Mouse (Mus musculus): Measurements from ENCODE around the gene Pik3cb.

Gene Pik3cb

GRCm38 (mm10) chr9:99081718-99082117, 58.7 kb downstream of the Pik3cb start:
- ATAC-seq (ENCODE audit: low TSS enrichment) = no peak

- ATAC-seq (ENCODE audit: low TSS enrichment) = no peak
Measured at GRCm38 (mm10) chr9:99081308-99081707, 59.1 kb downstream of the Pik3cb start.

- no peak for ATAC-seq (ENCODE audit: low TSS enrichment)
Measured at GRCm38 (mm10) chr9:99080657-99081056, 59.8 kb downstream of the Pik3cb start.

GRCm38 (mm10) chr9:99074462-99074861, 66.0 kb downstream of the Pik3cb start:
- no peak for ATAC-seq (ENCODE audit: low TSS enrichment)

- ATAC-seq (ENCODE audit: low TSS enrichment) = no peak
Measured at GRCm38 (mm10) chr9:99072538-99072937, 67.9 kb downstream of the Pik3cb start.

GRCm38 (mm10) chr9:99065311-99065710, 75.1 kb downstream of the Pik3cb start:
- ATAC-seq (ENCODE audit: low TSS enrichment) = peak; percentile 67

GRCm38 (mm10) chr9:99064216-99064615, 76.2 kb downstream of the Pik3cb start:
- ATAC-seq (ENCODE audit: low TSS enrichment) = peak; percentile 70; the same call in 1 of the 2 replicates

GRCm38 (mm10) chr9:99062544-99062943, 77.9 kb downstream of the Pik3cb start:
- ATAC-seq (ENCODE audit: low TSS enrichment) = peak; percentile 82

GRCm38 (mm10) chr9:99057751-99058150, 82.7 kb downstream of the Pik3cb start:
- ATAC-seq (ENCODE audit: low TSS enrichment) = no peak

GRCm38 (mm10) chr9:99049760-99050159, 90.7 kb downstream of the Pik3cb start:
- ATAC-seq (ENCODE audit: low TSS enrichment) = no peak

- no peak for ATAC-seq (ENCODE audit: low TSS enrichment)
Measured at GRCm38 (mm10) chr9:99048724-99049250, 91.6 kb downstream of the Pik3cb start.

GRCm38 (mm10) chr9:99044761-99045160, 95.7 kb downstream of the Pik3cb start:
- peak; percentile 79 for ATAC-seq (ENCODE audit: low TSS enrichment)

- no peak for ATAC-seq (ENCODE audit: low TSS enrichment)
Measured at GRCm38 (mm10) chr9:99042641-99043040, 97.8 kb downstream of the Pik3cb start.

- ATAC-seq (ENCODE audit: low TSS enrichment) = no peak
Measured at GRCm38 (mm10) chr9:99041994-99042393, 98.4 kb downstream of the Pik3cb start.

GRCm38 (mm10) chr9:99035575-99035974, 104.8 kb downstream of the Pik3cb start, which contains the start of gene Gm1123:
Gene Gm1123 (minus strand): TSS chr9:99035715.
- no peak for ATAC-seq (ENCODE audit: low TSS enrichment)

- no peak for ATAC-seq (ENCODE audit: low TSS enrichment)
Measured at GRCm38 (mm10) chr9:99034111-99034510, 106.3 kb downstream of the Pik3cb start.

- no peak for ATAC-seq (ENCODE audit: low TSS enrichment)
Measured at GRCm38 (mm10) chr9:99032031-99032430, 108.4 kb downstream of the Pik3cb start.

- ATAC-seq (ENCODE audit: low TSS enrichment) = no peak
Measured at GRCm38 (mm10) chr9:99021751-99022150, 118.7 kb downstream of the Pik3cb start.

- ATAC-seq (ENCODE audit: low TSS enrichment) = no peak
Measured at GRCm38 (mm10) chr9:99021166-99021565, 119.3 kb downstream of the Pik3cb start.

GRCm38 (mm10) chr9:99017679-99018078, 122.7 kb downstream of the Pik3cb start:
- ATAC-seq (ENCODE audit: low TSS enrichment) = no peak

GRCm38 (mm10) chr9:99016759-99017158, 123.7 kb downstream of the Pik3cb start:
- peak; percentile 89 for ATAC-seq (ENCODE audit: low TSS enrichment)

GRCm38 (mm10) chr9:99016301-99016700, 124.1 kb downstream of the Pik3cb start:
- ATAC-seq (ENCODE audit: low TSS enrichment) = no peak

- ATAC-seq (ENCODE audit: low TSS enrichment) = no peak
Measured at GRCm38 (mm10) chr9:99009898-99010199, 130.6 kb downstream of the Pik3cb start.
